Mouse (Mus musculus) spleen, postnatal 10 days (tissue): ENCODE measurements at regions not wholly inside any gene's neighbourhood (a gene's known extent, or its start where the extent isn't known, plus 50 kb on each side); places are given as distances from the start of the nearest gene placed in this dataset.
A peak's percentile ranks its signal among the peaks of the same experiment; 100 is the strongest.

Source experiments
- DNase-seq, 2 experiments: peaks; one replicate each; pipeline ENCODE4 v3.0.0; 2021 to 2022; ENCODE audit warnings: low spot score in 2 of 2

- DNase-seq: no peak
Observed at GRCm38 (mm10) chr17:88303991-88304390, 136.5 kb upstream of the Foxn2 start.

- no peak for DNase-seq
Observed at GRCm38 (mm10) chr17:88305165-88305564, 135.3 kb upstream of the Foxn2 start.

- DNase-seq: no peak
Observed at GRCm38 (mm10) chr17:88306325-88306724, 134.2 kb upstream of the Foxn2 start.

GRCm38 (mm10) chr17:88307082-88307481 lies 133.4 kb upstream of the Foxn2 start:
- DNase-seq: no peak

- DNase-seq: no peak
Observed at GRCm38 (mm10) chr17:88307826-88308225, 132.7 kb upstream of the Foxn2 start.

GRCm38 (mm10) chr17:88312876-88313275 lies 127.6 kb upstream of the Foxn2 start:
- DNase-seq: peak in 1 of 2 experiments; percentile 31

GRCm38 (mm10) chr17:88316213-88316967 lies 124.1 kb upstream of the Foxn2 start:
- DNase-seq: no peak

- no peak for DNase-seq
Observed at GRCm38 (mm10) chr17:88317311-88317710, 123.2 kb upstream of the Foxn2 start.

GRCm38 (mm10) chr17:88317806-88318205 lies 122.7 kb upstream of the Foxn2 start:
- DNase-seq: no peak

- no peak for DNase-seq
Observed at GRCm38 (mm10) chr17:88318207-88318791, 122.2 kb upstream of the Foxn2 start.

- no peak for DNase-seq
Observed at GRCm38 (mm10) chr17:88318936-88319335, 121.6 kb upstream of the Foxn2 start.

- no peak for DNase-seq
Observed at GRCm38 (mm10) chr17:88320686-88321085, 119.8 kb upstream of the Foxn2 start.

GRCm38 (mm10) chr17:88325326-88325909 lies 115.1 kb upstream of the Foxn2 start:
- DNase-seq: no peak

GRCm38 (mm10) chr17:88325910-88326739 lies 114.4 kb upstream of the Foxn2 start:
- no peak for DNase-seq

- no peak for DNase-seq
Observed at GRCm38 (mm10) chr17:88326740-88327123, 113.8 kb upstream of the Foxn2 start.

GRCm38 (mm10) chr17:88327791-88328190 lies 112.7 kb upstream of the Foxn2 start:
- no peak for DNase-seq

GRCm38 (mm10) chr17:88328807-88329206 lies 111.7 kb upstream of the Foxn2 start:
- no peak for DNase-seq

- DNase-seq: no peak
Observed at GRCm38 (mm10) chr17:88329715-88330114, 110.8 kb upstream of the Foxn2 start.

GRCm38 (mm10) chr17:88330129-88330528 lies 110.4 kb upstream of the Foxn2 start:
- DNase-seq: peak in 1 of 2 experiments; percentile 25

- no peak for DNase-seq
Observed at GRCm38 (mm10) chr17:88333816-88334215, 106.7 kb upstream of the Foxn2 start.

GRCm38 (mm10) chr17:88335271-88335670 lies 105.2 kb upstream of the Foxn2 start:
- DNase-seq: no peak

- DNase-seq: no peak
Observed at GRCm38 (mm10) chr17:88336140-88336769, 104.3 kb upstream of the Foxn2 start.
